Mouse (Mus musculus) ZHBTc4 (cell line): ENCODE data around the gene Hoxa7.

Experiments used
- DNase-seq: peaks from one replicate; pipeline ENCODE4 v3.0.0-alpha.2; 2011; ENCODE audit warnings: low read depth, low spot score

Gene Hoxa7

DNA sequence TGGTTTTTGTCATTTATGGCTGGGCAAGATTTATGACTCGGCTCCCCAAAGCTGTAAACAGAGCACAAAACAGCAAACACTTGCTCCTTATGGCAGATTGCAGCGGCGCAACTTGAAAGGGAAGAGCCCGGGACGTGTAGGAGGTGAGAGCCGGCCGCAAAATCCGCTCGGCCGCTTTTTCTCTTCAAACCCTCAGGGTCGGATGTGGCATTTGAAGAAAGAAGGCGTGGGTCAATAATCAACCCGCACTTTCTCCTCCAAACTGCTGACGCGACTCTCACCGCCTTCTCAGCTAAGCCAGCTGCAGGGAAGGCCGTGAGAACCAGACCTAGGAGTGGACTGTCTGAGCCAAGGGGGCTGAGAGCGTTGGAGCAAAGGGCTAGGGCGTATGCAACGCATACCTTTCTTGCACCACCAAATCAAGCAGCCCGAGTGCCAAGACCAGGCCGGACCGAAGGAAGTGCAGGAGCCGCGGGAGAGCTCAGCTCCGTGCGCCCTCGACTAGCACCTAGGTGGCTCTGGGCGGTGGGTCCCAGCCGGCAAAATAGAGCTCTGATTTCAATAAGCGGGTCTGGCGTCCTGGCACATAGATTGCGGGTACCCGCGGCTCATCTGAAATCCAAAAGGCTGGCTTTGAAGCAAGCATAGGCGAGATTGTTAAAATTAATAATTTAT is 44.5 kb downstream of the Hoxa7 start, which contains the start of gene 5730596B20Rik:
5730596B20Rik (plus strand) TSS at position 438 of the 675 bp plus-strand sequence.
- DNase-seq: peak; percentile 69

DNA sequence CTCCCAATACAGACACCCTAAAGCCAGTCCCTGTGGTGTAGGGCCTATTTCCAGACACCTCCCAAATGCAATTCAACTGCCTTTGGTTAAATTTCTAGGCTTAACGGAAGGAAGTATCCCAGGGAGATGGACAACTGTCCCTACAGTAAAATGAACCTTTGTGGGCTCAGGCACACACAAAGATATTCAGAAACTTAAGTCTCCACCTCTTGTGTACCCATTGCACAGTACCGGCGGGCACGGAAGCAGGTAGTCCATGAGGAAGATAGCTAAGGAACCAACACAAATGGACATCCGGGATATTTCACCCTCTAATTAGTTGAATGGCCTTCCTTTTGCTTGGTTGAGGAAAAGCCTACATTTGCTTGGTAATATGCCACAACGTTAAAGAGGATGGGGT is 45.3 kb downstream of the Hoxa7 start:
- DNase-seq: no peak

DNA sequence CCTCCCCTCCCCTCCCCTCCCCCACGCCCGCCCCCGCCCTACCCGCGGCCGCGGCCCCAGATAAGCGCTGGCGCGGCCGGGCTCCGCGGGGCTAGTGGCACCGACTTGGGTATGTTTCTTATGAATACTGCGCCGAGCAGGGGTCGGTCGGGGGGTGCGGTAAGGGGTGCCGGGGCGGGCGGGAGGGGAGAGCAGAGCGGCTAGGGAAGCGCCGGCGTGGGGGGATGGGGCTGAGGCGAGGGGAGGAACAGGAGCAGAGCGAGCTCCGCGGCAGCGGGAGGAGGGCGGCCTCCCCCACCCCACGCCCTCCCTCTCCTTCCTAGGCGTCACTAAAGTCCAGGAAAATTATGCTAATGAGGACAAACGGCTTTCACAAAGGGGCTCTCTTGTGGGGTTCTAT is 45.8 kb downstream of the Hoxa7 start:
- DNase-seq: no peak

GRCm38 (mm10) chr6:52174968-52175751 is 46.5 kb downstream of the Hoxa7 start:
- peak; percentile 73 for DNase-seq

- no peak for DNase-seq
Measured at GRCm38 (mm10) chr6:52173648-52174047, 48.0 kb downstream of the Hoxa7 start.

DNA sequence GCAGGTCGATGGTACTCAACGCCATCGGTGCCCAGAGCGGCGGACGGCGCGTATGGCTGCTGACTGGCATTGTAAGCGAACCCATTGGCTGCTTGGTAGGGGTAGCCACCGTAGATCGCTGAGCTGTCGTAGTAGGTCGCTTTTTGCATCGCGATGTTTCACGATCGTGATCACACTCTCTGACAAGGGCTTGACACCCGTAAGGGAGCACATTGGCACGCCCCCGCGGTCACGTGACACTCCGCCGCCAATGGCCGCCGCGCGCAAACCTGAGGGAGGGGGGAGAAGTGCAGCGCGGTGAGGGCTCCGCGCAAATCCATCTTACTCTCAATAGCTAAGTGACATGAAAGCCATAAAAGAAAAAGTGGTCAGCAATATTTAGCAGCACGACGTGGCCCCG is 49.2 kb downstream of the Hoxa7 start:
- DNase-seq: peak; percentile 98

- DNase-seq: no peak
Measured at GRCm38 (mm10) chr6:52171938-52172337, 49.7 kb downstream of the Hoxa7 start.

- DNase-seq: no peak
Measured at GRCm38 (mm10) chr6:52171331-52171730, 50.3 kb downstream of the Hoxa7 start.

DNA sequence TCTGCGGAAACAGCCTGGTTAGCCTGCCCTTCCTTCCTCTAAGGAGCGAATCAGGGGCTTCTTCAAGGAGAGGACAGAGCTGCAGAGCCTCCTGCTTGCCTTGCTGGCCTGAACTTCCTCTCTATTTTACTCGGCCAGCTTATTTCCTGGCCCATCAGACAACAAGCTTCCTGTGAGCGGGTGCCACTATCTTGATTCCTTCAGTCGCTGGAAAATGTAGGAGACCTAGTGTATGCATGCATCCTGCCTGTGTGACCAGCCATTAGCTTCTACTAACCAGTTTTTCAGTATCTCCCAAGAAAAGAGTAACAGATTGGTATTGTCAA is 50.8 kb downstream of the Hoxa7 start:
- no peak for DNase-seq

DNA sequence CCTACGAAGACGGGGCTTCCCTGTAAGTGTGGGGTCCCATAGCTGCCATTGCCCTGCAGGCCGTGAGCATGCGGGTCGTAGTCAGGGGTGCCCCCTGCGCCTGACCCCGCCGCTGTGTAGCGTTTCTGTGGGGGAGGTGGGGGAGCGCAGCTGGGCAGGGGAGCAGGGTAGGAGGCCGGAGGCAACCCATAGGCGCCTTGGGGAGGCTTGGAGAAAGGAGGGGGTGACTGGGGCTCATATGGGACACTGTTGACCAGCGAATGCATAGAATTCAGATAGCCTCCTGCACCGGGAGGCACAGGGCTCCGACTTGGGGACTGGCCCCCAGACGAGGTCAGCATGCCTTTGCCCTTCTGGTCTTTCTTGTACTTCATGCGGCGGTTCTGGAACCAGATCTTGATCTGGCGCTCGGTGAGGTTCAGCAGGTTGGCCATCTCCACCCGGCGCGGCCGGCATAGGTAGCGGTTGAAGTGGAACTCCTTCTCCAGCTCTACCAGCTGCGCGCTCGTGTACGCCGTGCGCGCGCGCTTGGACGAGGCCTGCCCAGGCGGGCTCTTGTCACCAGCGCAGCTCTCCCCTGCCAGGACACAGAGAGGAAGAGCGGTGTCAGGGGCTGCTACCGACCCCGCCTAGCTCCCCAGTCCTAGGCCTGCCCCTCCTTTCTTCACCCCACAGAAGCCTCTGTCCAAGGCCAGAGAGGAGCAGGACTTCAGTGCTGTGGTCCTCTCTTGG is 51.3 kb downstream of the Hoxa7 start:
- DNase-seq: peak; percentile 60

GRCm38 (mm10) chr6:52169499-52170165 is 52.0 kb downstream of the Hoxa7 start:
- no peak for DNase-seq

DNA sequence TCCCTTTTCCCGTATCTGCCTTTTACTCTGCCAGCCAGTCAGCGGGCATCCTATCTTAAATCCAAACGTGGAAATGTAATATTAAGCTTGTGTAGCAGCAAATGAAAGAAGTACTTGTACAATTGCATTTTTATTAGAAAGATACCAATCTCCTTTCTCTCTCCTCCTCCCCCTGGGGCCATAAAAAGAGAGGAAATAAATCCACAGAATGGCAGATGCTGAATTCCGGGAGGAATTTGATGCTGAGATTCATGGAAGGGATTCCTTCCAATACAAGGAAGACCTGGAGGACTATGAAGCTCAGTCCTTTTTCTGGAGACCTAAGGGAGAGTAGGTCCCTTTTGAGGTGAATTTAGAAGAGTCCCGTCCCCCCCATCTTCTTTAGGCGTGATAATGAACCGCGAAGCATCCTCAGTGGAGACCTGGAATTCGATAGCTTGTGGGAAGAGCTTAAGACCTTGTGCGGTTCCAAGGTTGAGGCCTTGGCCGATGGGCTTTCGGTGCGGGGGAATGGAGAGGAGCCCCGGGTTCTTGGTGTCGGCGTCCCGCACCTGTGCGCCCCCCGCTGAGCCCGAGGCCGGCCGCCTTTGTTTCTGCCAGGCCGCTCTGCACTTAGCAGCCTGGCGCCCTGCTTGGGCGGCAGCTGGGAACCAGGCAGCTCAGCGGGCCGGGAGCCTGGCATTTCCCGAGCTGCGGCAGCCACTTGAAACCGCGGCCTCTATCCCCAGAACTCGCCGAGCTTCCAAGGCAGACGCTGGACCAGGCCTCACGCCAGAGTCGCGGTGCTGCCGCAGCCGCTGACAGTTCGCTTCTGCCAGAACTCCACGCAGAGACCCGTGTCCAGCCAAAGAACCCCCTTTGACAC is 53.2 kb downstream of the Hoxa7 start:
- DNase-seq: peak; percentile 59

GRCm38 (mm10) chr6:52167736-52168161 is 53.9 kb downstream of the Hoxa7 start:
- DNase-seq: no peak

GRCm38 (mm10) chr6:52167176-52167575 is 54.5 kb downstream of the Hoxa7 start:
- no peak for DNase-seq

GRCm38 (mm10) chr6:52166431-52167077 is 55.1 kb downstream of the Hoxa7 start:
- no peak for DNase-seq

GRCm38 (mm10) chr6:52165441-52166370 is 55.9 kb downstream of the Hoxa7 start:
- DNase-seq: peak; percentile 49

DNA sequence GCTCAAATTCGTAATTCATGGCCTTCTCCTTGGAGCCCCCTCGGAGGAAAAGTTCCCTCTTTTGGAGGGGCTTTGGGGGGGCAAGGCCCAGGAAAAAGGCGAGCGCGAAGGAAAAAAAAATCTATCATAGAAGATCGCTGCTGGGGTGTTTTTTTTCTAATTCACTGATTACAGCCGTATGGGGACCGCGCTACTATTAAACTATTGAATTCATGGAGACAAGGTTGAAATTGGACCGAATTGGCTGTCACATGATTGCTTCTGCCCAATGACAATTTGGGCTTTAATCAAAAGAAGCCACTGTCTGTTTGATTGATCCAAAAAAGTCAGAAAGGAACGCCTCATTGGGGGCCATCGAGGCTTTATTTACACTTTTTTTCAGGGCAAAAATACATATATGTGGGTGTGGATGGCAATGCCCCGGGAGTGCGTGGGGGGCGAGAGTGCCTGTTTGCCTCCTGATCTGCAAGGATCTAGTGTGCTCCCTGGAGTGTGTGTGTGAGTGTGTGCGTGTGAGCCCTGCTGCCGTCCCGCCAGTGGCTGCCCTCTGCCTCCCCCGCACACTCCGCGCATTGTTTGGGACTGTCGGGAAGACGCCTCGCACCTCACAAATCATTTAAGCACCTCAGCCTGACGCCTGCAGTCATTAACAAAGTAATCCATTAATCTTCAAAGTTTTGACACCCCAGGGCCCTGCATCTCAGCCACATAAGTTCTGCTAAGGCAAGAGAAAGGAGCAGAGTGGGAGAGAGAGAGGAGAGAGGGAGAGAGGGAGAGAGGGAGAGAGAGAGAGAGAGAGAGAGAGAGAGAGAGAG is 56.8 kb downstream of the Hoxa7 start, which contains the start of gene Hoxa2:
Hoxa2 (minus strand) TSS at position 206 of the 815 bp plus-strand sequence.
- no peak for DNase-seq
